Mouse (Mus musculus) forebrain, embryonic 10.5 days (tissue): ENCODE measurements at regions not wholly inside any gene's neighbourhood (a gene's known extent, or its start where the extent isn't known, plus 50 kb on each side); places are given as distances from the start of the nearest gene placed in this dataset.
"Not testable (repeated sequence)": the region's sequence is repeated elsewhere in the genome, so short reads cannot be mapped to it uniquely, and the experiment has no call there.

ENCODE experiments used
- DNase-seq: peaks from one replicate; pipeline ENCODE4 v3.0.0-alpha.2; 2017; ENCODE audit warnings: low spot score; ENCODE audit errors: extremely low spot score
- H3K27ac ChIP-seq: fragments of 300-500 bp; sonication (generic); 2 replicates; pipeline ENCODE4 v1.5.1; 2016; ENCODE audit warnings: mild to moderate bottlenecking
- H3K27me3 ChIP-seq: fragments of 300-500 bp; sonication (generic); 2 replicates; pipeline ENCODE4 v1.6.1; 2016; ENCODE audit warnings: mild to moderate bottlenecking; ENCODE audit not compliant: poor library complexity, severe bottlenecking
- H3K36me3 ChIP-seq: fragments of 300-500 bp; sonication (generic); replicated peaks from 2 replicates; pipeline ENCODE4 v1.6.1; 2016; ENCODE audit warnings: mild to moderate bottlenecking, moderate library complexity
- H3K4me1 ChIP-seq: fragments of 300-500 bp; sonication (generic); 2 replicates; pipeline ENCODE4 v1.6.1; 2016
- H3K4me3 ChIP-seq: fragments of 300-500 bp; sonication (generic); 2 replicates; pipeline ENCODE4 v1.5.1; 2016; ENCODE audit warnings: mild to moderate bottlenecking, moderate library complexity
- H3K9me3 ChIP-seq: fragments of 300-500 bp; sonication (generic); 2 replicates; pipeline ENCODE4 v1.6.1; 2016; ENCODE audit warnings: mild to moderate bottlenecking, moderate library complexity
- WGBS: fragments of 180-500 bp; shearing (Covaris S2); methylation state at CpG from one replicate; pipeline ENCODE4 v1.1.7; 2016; 5-methylcytosine and 5-hydroxymethylcytosine counted together

GRCm38 (mm10) chr2:107869304-107869958, 579.0 kb downstream of the Kcna4 start:
- Histone ChIP-seq H3K36me3 (no peaks in the 10 kb centered on the region), H3K27me3 (no peaks in the 10 kb centered on the region), H3K4me3 (no peak overlapping the region), H3K27ac (no peak overlapping the region), H3K4me1 (no peaks in the 10 kb centered on the region), H3K9me3 (no peaks in the 10 kb centered on the region)
- 56% methylated on average over 3 of the region's 3 CpGs for WGBS
- no peak for DNase-seq

- Histone ChIP-seq H3K27ac (no peak overlapping the region), H3K36me3 (no peaks in the 10 kb centered on the region), H3K27me3 (no peaks in the 10 kb centered on the region), H3K4me3 (no peak overlapping the region), H3K9me3 (no peaks in the 10 kb centered on the region), H3K4me1 (no peaks in the 10 kb centered on the region)
- 31% methylated on average over 2 of the region's 2 CpGs for WGBS
- no peak for DNase-seq
Observed at GRCm38 (mm10) chr2:107879663-107880062, 589.2 kb downstream of the Kcna4 start.

- H3K27ac ChIP-seq: no peak overlapping the region
- 82% methylated on average over 3 of the region's 3 CpGs for WGBS
- H3K4me1 ChIP-seq: no peaks in the 10 kb centered on the region
- no peak for DNase-seq
- H3K36me3 ChIP-seq: no peaks in the 10 kb centered on the region
- no peaks in the 10 kb centered on the region for H3K27me3 ChIP-seq
- H3K4me3 ChIP-seq: no peak overlapping the region
- no peaks in the 10 kb centered on the region for H3K9me3 ChIP-seq
Observed at GRCm38 (mm10) chr2:107886063-107886762, 595.8 kb downstream of the Kcna4 start.

GRCm38 (mm10) chr2:107888245-107888644, 597.8 kb downstream of the Kcna4 start:
- DNase-seq: no peak
- H3K27ac ChIP-seq: no peak overlapping the region
- no peaks in the 10 kb centered on the region for H3K36me3 ChIP-seq
- H3K4me1 ChIP-seq: no peaks in the 10 kb centered on the region
- no peaks in the 10 kb centered on the region for H3K27me3 ChIP-seq
- no peaks in the 10 kb centered on the region for H3K9me3 ChIP-seq
- H3K4me3 ChIP-seq: no peak overlapping the region

GRCm38 (mm10) chr2:107925116-107925515, 634.7 kb downstream of the Kcna4 start:
- no peaks in the 10 kb centered on the region for H3K36me3 ChIP-seq
- no peaks in the 10 kb centered on the region for H3K4me1 ChIP-seq
- 0 out of 2 replicates have a peak, but pooled peaks cover 4% of the 10 kb centered on the region for H3K9me3 ChIP-seq
- H3K27me3 ChIP-seq: no peaks in the 10 kb centered on the region
- no peak overlapping the region for H3K27ac ChIP-seq
- WGBS: 93% methylated on average over 2 of the region's 2 CpGs
- DNase-seq: no peak
- H3K4me3 ChIP-seq: no peak overlapping the region

- Histone ChIP-seq H3K9me3 (no peaks in the 10 kb centered on the region), H3K27me3 (no peaks in the 10 kb centered on the region), H3K4me1 (no peaks in the 10 kb centered on the region), H3K27ac (no peak overlapping the region), H3K36me3 (no peaks in the 10 kb centered on the region), H3K4me3 (no peak overlapping the region)
- no peak for DNase-seq
- 87% methylated on average over 1 of the region's 1 CpGs for WGBS
Observed at GRCm38 (mm10) chr2:107926606-107927005, 636.2 kb downstream of the Kcna4 start.

GRCm38 (mm10) chr2:107935336-107935735, 644.9 kb downstream of the Kcna4 start:
- DNase-seq: no peak

GRCm38 (mm10) chr2:107935775-107936174, 645.3 kb downstream of the Kcna4 start:
- WGBS: 83% methylated on average over 2 of the region's 2 CpGs
- no peak for DNase-seq

More at GRCm38 (mm10) chr2:107935336-107935735, 644.9 kb downstream of the Kcna4 start:
- no peak overlapping the region for H3K4me3 ChIP-seq
- H3K27ac ChIP-seq: no peak overlapping the region
- 73% methylated on average over 2 of the region's 2 CpGs for WGBS
- no peaks in the 10 kb centered on the region for H3K9me3 ChIP-seq
- H3K4me1 ChIP-seq: no peaks in the 10 kb centered on the region
- no peaks in the 10 kb centered on the region for H3K36me3 ChIP-seq
- H3K27me3 ChIP-seq: no peaks in the 10 kb centered on the region

GRCm38 (mm10) chr2:107941374-107941773, 650.9 kb downstream of the Kcna4 start:
- Histone ChIP-seq H3K4me1 (peaks cover 6% of the 10 kb centered on the region; the same call in 1 of the 2 replicates), H3K27ac (no peak overlapping the region), H3K9me3 (no peaks in the 10 kb centered on the region), H3K36me3 (no peaks in the 10 kb centered on the region), H3K27me3 (no peaks in the 10 kb centered on the region), H3K4me3 (no peak overlapping the region)
- DNase-seq: no peak

More at GRCm38 (mm10) chr2:107935775-107936174, 645.3 kb downstream of the Kcna4 start:
- Histone ChIP-seq H3K36me3 (no peaks in the 10 kb centered on the region), H3K27me3 (no peaks in the 10 kb centered on the region), H3K27ac (no peak overlapping the region), H3K4me1 (no peaks in the 10 kb centered on the region), H3K9me3 (no peaks in the 10 kb centered on the region), H3K4me3 (no peak overlapping the region)

- Histone ChIP-seq H3K4me3 (no peak overlapping the region), H3K27ac (no peak overlapping the region), H3K27me3 (no peaks in the 10 kb centered on the region), H3K9me3 (no peaks in the 10 kb centered on the region), H3K4me1 (peaks cover 14% of the 10 kb centered on the region; the same call in 1 of the 2 replicates), H3K36me3 (no peaks in the 10 kb centered on the region)
- peak; percentile 40 for DNase-seq
- 4% methylated on average over 3 of the region's 3 CpGs for WGBS
Observed at GRCm38 (mm10) chr2:107945837-107946451, 655.5 kb downstream of the Kcna4 start.

- DNase-seq, H3K27ac ChIP-seq, H3K9me3 ChIP-seq, H3K4me3 ChIP-seq, H3K27me3 ChIP-seq, H3K36me3 ChIP-seq, H3K4me1 ChIP-seq: not testable (repeated sequence)
- 91% methylated on average over 9 of the region's 9 CpGs for WGBS
Observed at GRCm38 (mm10) chr2:107955608-107956127, 665.2 kb downstream of the Kcna4 start.

GRCm38 (mm10) chr2:107963921-107964320, 673.5 kb downstream of the Kcna4 start:
- not testable (repeated sequence) for H3K27me3 ChIP-seq, H3K9me3 ChIP-seq, H3K27ac ChIP-seq, DNase-seq, H3K36me3 ChIP-seq, H3K4me3 ChIP-seq
- peaks cover 15% of the 10 kb centered on the region for H3K4me1 ChIP-seq
- 92% methylated on average over 8 of the region's 8 CpGs for WGBS

- Histone ChIP-seq H3K4me1 (peaks cover 15% of the 10 kb centered on the region), H3K36me3 (no peaks in the 10 kb centered on the region), H3K9me3 (no peaks in the 10 kb centered on the region), H3K4me3 (no peak overlapping the region), H3K27me3 (no peaks in the 10 kb centered on the region), H3K27ac (no peak overlapping the region)
- no peak for DNase-seq
- WGBS: 93% methylated on average over 2 of the region's 2 CpGs
Observed at GRCm38 (mm10) chr2:107964841-107965240, 674.4 kb downstream of the Kcna4 start.
